Mouse (Mus musculus) CD4-positive, CD25-positive, alpha-beta regulatory T cell, adult 2 months (primary cell): ENCODE results near the gene Nr2e1.

Experiments
- DNase-seq: peaks from one replicate; pipeline ENCODE4 v3.0.0-alpha.2; 2012; ENCODE audit warnings: low read depth, low spot score

The Nr2e1 gene

DNA sequence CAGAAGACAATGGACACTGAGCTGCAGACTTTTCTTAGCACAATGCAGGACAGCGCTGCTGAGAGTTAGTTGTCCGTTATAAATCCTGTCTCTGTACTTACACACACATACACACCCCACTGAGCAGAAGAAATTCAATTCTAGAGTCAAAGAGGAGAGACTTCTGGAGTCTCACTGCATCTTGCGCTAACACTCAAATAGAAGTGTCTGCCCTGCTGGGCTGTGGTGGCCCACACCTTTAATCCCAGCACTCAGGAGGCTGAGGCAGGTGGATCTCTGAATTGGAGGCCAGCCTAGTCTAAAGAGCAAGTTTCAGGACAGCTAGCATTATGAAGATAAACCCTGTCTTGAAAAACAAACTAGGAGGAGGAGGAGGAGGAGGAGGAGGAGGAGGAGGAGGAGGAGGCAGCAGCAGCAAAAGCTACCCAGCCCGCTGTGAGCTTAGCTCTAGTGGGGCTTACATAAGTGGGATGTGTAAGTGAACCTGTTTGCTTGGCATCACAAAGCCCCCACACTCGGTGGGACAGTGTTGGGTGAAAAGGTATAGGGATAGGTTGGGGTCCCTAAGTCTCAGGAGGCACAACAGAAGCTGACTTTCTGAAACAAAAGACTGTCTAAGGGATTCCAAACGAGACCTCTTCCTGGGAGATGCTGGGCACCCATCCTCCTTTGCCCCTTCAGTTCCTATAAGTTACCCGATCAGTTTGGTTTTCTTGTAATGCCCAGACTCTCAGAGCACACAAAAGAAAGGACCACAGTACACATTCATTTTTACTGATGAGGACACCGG, 4.7 kb upstream of the Nr2e1 start:
- no peak for DNase-seq

DNA sequence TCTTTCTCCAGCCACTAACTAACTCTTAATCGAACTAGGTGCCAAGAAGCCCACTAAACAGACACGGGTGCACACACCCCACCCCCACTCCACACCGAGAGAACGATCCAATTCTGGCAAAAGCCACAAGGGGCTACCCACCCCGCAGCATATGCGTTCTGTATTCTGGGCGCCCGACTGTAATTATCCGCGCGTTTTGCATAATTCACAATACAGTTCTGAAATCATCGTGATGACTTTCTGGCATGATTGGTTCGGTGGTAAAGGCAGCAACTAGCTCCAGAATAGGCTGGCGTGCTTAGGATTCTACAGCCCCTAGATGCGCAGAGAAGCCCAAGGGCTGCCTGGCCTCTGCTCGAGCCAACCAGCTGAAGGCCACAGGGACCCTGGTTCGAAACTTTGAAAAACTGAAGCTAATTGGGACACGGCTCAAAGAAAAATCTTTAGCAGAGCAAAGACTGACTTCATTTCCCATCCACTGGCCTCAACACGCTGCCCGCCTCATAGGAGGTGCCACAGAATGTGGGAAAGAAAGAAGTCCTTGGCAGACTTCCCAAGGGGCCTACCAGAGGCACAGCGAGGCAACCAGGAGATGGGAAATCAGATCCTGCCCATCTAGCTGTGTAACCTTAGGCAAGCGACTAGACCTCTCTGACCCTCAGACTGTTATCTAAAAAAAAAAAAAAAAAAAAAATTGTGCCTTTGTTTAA, 2.3 kb upstream of the Nr2e1 start:
- DNase-seq, result no peak

DNA sequence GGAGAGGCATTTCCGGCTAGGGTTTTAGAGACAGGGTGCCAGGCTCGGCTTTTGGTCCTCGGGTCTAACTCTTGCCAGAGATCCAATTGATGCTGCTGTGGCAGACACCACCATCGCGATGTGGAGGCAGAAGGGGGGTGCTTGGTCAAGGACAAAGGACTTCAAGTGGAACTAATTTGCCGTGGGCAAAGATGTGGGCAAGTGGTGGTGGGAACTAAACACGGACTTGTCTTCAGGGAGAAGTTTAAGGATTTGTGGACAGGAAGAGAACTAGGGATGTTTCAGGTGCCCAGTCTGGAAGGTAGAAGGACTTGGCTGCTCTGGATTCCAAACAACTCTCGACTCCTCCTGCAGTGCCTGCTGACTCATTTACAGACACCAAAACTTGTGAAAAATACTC, 1.7 kb upstream of the Nr2e1 start:
- DNase-seq, result no peak

DNA sequence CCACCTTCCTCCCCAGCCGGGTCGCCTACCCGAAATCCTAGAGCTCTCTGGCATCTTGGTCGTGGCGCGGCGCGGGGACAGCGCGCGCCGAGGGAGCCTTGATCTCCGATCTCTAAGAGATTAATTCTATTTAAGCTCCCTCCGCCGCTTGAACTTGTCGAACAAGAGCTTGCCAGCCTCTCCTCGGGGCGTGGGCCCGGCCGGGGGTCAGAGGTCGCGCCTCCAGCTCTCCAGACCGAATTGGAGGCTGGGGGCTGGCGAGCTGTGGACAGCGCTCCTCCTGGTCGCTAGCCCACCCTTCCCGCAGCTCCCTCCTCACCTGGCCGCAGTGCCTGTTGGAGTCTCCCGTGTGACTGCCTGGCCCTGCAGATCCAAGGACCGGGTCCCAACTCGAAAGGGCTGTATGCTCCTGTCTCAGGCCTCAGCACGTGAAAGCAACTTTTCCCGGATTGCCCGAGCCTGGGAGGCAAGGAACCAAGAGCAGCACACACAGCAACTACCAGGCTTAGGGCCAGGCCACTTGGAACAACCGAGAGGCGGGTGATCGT, 1.1 kb upstream of the Nr2e1 start:
- no peak for DNase-seq

DNA sequence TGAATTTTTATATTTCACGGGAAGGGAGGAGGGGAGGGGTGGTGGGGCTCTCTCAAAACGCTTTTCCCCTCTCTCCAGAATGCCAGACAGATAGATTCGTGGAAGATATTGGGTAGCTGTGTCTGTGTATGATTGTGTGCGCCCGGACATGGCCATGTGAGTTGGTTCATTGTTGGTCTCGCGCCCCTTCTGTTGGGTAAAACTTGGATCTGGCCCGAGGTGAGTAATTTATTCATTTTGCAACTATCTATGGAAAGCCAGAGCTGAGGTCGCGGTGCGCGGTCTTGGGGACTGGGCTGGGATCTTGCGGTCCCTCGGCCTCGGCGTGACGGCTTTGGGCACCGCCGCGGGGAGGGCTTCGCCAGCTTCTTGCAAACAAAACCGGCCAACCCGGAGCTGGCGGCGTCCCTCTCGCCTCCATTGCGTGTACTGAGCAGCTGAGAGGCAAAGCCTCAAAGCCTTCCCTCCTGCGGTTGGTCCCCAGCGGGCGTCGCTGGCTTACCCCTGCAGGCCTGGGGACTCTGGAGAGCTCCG, 537 bp upstream of the Nr2e1 start:
- DNase-seq, result no peak

DNA sequence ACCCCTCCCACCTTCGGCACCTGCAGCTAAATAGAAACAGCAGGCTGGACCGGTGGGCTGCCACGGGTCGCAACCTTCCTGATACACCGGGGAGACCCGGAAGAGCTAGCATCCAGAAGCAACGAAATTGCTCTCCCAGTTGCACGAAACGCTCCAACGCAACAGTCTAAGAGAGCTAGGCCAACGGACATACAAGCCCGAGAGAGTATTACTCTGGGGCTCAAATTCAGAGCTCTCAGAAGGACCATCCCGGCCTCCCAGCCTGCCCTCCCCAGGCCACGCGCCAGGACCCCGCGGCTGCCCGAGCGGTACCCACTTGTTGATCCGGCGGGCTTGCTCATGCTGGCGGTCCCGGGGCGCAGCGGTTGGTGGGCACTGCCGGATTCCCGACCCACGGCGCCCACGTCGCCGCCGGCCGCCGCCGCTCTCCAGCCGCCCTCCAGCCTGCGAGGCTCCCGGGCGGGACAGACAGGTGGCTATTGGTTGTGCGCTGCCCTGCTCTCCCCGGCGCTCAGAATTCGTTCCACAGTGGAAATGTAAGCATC, 794 bp downstream of the Nr2e1 start:
- DNase-seq, result no peak

DNA sequence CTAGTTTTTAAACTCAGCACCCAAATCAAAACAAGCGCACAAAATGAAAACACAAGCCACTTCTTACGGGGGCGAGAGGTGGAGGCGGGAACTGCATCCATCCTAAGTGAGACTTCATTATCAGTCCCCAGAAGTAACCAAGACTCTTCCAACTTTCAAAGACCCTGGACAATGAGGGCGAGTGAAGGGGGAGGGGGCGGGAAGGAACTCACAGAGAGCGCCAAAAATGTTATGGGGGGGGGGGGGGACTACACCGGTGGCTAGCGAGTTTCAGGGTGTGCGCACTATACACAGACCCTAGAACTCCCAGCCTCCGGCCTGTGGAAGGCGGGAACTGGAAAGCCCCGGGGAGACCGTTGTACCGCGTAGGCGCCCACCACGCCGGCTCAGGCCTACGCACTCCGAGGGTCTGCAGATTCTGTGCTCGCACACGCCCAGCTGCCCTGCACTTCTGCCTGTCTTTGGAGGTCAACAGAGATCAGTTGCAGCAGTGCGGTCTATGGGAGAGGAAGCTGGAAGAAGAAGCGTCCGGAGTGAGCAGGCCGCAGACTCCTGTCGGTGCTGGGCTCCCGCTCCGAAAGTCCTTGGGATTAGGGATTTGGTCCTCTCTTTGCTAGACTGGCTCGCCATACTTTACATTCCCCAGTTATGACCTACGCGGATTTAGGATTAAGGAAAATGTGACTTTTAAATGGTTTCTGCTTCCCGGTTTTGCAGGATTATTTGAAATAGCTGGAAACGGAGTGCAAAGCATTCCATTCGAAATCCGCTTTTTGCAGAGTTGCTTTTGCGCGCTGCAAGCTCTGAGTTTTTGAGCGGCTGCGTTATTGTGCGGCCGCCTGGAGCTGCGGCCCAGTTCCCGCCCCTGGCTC, 1.5 kb downstream of the Nr2e1 start:
- DNase-seq, result no peak

DNA sequence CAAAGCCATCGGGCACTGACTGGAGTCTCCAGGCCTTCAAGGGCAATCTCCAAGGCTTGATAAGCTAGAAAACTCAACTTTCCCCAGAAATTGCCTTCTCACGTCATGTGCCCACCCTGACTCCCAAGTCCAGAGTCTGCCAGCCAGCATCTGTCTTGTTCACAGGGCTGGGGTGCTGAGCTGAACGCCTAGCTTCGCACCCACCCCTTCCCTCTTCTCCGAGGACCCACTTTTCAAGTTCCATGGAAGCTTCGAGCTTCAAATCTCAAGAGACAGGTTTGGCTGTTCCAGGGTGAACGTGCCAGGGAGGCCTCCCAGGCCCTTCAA, 2.5 kb downstream of the Nr2e1 start:
- DNase-seq, result no peak

DNA sequence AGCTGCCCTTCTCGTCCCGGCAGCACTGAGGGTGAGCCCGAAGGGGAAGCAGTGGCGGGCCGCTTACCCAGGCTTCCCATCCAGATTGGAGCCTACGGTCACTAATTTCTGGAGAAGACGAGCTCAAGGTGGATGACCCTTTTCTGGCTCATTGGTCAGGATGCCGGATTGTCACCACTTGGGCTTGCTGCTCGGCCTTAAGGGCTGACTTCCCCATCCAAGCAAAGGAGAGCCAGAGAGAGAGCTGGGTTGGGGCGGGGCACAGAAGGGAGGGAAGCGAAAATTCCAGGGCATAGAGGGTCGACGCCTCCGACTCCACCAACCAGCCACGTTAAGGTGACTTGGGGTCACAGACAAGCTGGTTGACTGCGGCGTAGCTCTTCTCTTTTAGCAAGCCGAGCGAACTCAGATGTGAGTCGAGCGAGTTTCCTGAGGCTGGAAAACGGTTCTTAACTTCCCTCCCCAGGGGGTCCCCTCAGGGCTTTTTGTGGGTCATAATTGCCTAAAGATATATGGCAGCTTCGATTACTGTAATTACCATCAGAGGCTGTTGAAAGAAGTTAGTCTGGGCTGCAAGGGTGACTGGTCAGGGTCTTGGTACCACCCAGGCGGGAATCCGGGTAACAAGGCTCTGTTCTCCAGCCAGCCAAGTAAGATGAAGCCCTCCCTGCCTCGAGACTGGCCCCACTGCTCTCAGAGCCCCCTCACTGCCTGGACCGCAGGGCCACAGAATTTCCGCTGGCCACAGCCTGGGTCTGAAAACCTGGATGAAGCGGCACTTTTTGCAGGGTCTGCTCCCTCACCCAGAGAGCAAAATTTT, 3.1 kb downstream of the Nr2e1 start:
- DNase-seq, result no peak

DNA sequence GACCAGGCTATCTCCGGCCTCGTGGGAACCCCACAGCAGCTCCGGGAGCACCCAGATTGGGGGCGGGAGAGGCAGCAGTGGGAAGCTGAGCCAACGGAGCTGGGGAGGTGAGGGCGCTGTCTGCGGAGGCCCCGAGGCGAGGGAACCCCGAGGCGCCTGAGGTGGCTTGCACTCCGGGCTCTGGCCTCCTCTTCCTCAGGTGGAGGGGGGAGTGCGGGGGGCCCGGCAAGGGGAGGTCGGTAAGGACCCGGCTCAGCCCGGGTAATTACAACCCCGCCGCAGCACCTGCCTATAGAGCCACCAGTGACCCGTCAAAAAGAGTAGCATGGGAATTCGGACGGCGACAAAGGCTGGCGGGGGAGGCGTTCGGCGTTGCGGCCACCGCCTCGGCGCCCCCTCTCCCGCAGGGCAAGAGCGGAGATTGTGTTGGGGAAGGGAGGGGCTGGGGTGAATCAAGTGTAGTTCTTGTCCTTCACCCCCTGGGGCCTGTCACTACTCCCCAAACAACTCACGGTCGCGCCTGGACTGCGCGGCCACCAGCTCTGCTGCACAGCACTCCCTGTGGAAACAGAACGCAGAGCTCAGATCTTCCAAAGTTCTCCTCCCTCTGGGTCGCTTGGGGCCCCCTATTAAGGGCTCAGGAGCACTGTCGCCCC, 3.8 kb downstream of the Nr2e1 start:
- DNase-seq, result no peak

DNA sequence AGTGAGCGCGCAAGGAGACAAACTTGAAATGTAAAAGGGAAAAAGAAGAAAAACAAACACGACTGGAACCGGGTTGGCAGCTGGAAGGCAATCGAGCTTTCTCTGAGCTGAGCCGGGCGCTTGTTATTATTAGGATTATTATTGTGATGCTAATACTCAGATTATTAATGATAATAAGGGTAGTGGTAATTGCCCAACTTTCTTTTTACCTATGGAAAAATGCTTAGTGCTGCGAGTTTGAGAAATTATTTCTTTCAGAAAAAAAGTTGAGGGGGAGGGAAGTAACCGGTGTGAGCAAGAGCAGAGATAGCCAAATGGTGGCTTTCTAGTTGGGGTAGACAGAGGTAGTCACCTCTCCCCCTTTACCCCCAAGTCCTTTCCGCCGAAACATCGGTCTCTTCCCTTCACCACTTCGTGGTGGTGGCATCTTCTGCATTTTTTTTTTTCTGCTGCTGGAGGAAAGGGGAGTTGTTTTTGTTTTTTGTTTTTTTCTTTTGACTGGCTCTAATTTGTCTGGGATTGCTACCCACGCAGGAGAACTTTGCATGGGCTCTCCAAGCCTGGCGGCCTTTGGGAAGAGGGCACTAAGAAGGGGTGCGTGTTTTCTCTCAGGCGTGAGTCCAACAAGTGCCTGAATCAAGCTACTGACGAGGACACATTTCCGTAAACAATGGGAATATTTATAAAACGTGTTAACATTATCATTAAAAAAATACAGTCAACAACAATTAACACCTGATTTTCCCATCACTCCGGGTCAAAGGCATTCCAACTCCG, 4.5 kb downstream of the Nr2e1 start:
- no peak for DNase-seq

DNA sequence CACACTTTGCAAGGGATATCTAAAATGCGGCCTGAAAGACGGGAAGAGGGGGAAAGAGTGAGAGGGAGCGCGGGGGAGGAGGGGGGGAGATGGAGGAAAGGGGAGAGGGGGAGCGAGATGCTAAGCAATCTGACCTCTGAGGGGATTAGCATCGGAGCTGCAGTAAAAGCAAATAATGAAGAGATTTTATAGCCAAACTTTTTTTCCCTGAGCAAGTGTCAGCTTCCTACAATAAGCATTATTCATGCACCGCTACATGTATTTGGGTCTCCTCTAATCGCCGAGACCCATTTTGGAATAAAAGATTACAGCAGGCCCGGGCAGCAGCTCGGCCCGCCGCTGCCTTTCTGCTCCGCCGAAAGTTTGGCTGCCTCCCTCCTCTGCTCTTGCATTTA, 5.2 kb downstream of the Nr2e1 start:
- no peak for DNase-seq

DNA sequence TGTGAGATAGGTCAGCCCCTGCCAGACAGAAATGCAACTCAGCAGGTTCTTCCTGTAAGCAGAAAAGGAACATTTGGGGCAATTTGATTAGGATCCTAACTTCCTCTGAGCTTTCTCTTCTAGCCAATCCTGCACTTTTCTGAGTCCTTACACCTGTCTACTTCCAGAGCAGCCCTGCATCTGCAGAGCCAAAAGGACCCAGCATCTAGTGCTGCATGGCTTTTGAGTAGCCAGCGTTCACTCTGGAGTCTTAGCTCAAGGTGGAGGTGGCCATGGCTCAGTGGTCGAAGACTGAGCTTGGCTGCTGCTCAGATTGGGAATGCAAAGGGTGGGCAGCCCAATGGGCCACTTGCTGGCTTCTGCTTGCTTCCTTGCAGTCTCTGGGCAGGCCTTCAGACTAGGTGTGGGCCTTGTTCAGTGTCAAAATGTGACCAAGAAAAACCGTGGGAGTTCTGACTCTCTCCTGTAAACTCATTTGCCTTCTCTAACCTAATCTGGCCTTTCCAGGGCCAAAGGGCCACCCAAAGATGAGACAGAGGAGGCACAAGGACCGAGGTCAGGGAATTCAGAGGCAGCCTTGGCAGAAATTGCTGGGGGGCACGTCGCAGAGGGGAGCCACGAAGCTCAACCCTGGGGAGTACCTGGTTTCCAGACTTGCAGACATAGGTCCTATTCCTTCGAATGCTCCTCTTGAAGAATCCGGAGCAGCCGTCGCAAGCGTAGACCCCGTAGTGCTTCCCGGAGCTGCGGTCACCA, 5.7 kb downstream of the Nr2e1 start:
- no peak for DNase-seq

DNA sequence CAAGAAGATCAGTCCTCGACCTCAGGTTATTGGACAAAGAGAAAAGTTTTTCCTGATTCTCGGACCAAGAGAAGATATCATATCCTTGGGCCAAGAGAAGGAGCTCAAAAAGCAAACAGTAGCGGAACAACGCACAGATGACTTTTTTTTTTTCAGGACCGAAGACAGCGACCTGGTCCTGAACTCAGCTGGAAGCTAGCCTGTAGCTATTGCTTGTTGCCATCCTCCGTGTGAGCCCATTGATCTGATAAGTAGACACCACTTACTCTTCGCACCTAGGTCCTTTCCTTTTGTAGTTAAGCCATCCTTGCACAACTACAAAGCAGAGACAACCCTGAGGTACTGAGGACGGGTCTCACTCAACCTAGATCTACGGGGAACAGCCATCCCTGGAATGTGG, 8.8 kb downstream of the Nr2e1 start:
- no peak for DNase-seq

DNA sequence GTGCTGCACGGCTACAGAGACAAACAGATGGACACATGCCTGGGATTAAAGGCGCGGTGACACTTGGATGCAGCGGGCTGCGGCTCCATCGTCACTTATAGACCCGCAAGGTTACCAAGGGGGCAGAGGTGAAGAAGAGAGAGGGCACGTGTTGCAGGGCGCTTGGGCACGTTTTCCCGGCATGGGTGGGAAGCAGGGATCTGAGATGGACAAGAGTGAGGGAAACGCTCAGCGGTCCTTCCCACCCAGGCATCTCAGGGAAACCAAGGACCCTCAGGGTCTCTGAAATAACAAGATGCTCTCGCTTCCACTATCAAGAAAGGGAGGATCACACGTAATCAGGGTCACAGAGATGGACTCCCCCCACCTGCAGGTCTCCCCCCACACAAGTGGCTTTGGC, 10.5 kb downstream of the Nr2e1 start:
- no peak for DNase-seq

DNA sequence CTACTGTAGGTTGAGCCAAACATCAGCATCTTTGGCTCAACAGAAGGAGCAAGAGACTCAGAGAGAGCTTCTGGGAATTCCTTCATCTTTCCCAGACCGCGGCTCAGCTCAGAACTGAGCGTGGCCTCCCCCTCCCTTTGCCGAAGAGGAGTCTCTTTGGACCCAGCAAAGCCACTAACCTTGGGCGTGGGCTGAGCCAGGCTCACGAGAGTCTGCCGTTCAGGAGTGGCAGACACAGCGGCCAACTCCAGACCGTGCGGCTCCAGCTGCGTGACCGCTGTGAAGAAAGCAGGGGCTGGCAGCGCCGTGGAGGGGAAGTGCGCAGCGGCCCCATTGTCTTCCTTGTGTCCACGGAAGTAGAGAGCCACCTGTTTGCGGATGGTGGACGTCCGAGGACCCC, 10.9 kb downstream of the Nr2e1 start:
- DNase-seq, result no peak

DNA sequence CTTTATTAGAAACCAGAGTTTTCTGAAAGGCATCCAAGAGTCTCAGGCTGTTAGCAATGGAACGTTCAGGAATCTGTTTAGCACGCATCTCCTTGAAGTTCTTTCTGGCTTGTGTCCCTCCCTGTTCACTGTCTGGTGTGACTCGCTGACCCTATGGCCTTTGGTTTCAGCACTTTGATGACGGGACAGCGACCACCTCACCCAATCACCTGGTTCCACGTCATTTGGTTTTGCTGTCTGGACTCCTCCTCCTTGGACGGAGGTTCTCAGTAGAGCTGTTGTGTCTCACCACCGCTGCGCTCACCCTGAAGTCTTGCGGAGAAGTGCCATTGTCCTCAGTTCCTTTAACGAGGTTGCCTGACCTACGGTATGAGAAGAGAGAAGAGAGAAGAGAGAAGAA, 21.2 kb downstream of the Nr2e1 start:
- no peak for DNase-seq

DNA sequence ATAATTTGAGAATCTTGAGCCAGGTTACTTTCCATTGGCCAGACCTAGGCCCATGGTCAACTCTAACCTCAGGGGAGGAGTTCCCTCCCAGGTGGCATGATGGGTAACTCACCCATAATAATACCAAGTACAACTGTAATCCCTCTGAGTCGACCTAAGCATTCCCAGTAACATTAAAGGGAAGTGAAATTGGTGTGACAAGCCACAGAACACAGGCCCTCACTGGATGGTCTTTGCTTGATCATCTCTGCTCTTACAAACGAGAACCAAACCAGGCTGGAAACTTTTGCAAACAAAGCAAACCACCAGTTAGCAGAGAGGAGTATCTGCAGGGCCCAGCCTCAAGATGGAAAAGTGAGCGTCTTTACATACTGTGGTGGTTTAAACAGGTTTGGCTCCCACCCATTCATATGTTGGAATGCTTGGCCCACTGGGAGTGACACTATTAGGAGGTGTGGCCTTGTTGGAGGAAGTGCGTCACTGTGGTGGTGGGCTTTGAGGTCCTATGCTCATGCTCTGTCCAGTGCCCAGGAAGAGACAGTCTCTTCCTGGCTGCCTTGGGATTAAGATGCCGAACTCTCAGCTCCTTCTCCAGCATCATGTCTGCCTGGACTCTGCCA, 23.7 kb downstream of the Nr2e1 start:
- DNase-seq, result no peak
